Mouse (Mus musculus) heart, postnatal 36 days (tissue): Measurements from ENCODE around the gene Hoxc12. TPM values are rescaled to one million over a fixed set of nuclear protein-coding genes. Genes with fewer than 3 reads are reported as not detected.

Experiments
- DNase-seq, 2 experiments: peaks; one replicate each; pipeline ENCODE4 v3.0.0; 2021 to 2022
- intact Hi-C: fragments of 180-260 bp; cut with DNase I; formaldehyde crosslinking; loops from one replicate; pipeline ENCODE4 v1.15.1; 2025
- total RNA-seq, 2 experiments: library from RNA; stranded (reverse); gene quantifications; 2 replicates each; pipeline ENCODE4 v1.2.3; 2021

Hoxc12 gene
- total RNA-seq = not detected

GRCm38 (mm10) chr15:102936279-102936972, at the start of gene Hoxc12:
Gene Hoxc12 (plus strand): TSS chr15:102936757.
- intact Hi-C loops = no loop called here
- no peak for DNase-seq

- intact Hi-C loops = no loop called here
- no peak for DNase-seq
Measured at GRCm38 (mm10) chr15:102895115-102895514, 41.4 kb upstream of the Hoxc12 start.

GRCm38 (mm10) chr15:102904946-102905345, 31.6 kb upstream of the Hoxc12 start:
- intact Hi-C loops = no loop called here

GRCm38 (mm10) chr15:102909536-102909935, 27.0 kb upstream of the Hoxc12 start:
- no peak for DNase-seq
- intact Hi-C loops = no loop called here

More at GRCm38 (mm10) chr15:102904946-102905345, 31.6 kb upstream of the Hoxc12 start:
- DNase-seq = no peak

GRCm38 (mm10) chr15:102910038-102910437, 26.5 kb upstream of the Hoxc12 start:
- no peak for DNase-seq
- intact Hi-C loops = no loop called here

- intact Hi-C loops = no loop called here
- DNase-seq = no peak
Measured at GRCm38 (mm10) chr15:102910496-102911095, 26.0 kb upstream of the Hoxc12 start.

- no peak for DNase-seq
- intact Hi-C loops = no loop called here
Measured at GRCm38 (mm10) chr15:102913038-102913585, 23.4 kb upstream of the Hoxc12 start.

- DNase-seq = no peak
- intact Hi-C loops = no loop called here
Measured at GRCm38 (mm10) chr15:102917972-102918572, 18.5 kb upstream of the Hoxc12 start.

DNA sequence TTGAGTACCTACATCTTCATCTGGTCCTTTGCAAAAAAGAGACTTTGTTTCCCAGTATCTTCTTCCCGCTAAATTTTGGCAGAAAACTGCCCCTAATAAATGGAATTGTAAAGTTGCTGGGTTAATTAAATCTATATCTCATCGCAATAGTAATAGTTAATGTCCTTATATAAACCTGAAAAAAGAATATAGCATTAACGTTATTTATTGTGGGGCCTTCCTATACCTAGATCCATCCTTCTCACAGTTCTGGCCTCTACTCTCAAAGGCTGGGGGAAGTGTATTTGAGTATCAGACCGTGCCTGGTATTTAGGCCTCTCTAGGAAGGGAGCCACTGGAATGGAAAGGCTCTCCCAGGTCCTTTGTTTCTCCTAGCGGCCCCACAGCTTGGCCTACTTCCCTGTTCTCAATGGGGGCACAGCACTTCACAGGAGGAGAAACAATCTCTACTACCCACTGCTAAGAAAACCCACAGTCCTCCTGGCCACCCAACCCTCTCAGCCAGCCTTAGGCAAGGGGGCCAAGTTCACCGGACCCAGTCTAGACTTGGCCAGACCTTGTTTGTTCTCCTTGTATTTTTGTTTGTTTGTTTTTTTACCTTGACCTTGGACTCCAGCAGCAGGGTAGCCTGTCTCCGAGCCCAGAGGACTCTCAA, 17.8 kb upstream of the Hoxc12 start:
- intact Hi-C loops = no loop called here
- DNase-seq = no peak

- intact Hi-C loops = loop anchor here (5.0 kb wide), 1 partner anchor 113 kb away; no protein-coding TSS in a partner anchor
- DNase-seq = no peak
Measured at GRCm38 (mm10) chr15:102919336-102920180, 17.0 kb upstream of the Hoxc12 start.

DNA sequence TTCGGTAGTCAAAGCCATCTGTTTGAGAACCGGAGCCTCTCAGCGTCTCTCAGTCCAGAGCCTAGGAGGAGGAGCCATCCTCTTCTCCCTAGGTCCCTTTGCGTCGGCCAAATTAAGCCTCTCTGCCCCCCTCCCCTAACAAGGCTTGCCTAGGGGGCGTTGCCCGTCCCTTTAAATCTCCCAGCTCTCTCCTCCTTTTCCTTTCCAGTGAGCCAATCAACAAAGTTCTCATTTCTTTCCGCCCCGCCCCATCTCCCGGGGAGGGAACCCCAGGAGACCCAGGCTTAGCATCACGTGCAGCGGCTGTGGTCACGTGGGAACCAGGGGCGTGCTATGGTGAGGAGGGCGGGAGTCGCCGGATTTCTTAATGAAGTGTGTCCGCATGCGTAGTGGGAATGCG, 15.9 kb upstream of the Hoxc12 start:
- DNase-seq = peak in 1 of 2 experiments; percentile 22
- intact Hi-C loops = loop anchor here (5.0 kb wide), 1 partner anchor 112 kb away; no protein-coding TSS in a partner anchor

DNA sequence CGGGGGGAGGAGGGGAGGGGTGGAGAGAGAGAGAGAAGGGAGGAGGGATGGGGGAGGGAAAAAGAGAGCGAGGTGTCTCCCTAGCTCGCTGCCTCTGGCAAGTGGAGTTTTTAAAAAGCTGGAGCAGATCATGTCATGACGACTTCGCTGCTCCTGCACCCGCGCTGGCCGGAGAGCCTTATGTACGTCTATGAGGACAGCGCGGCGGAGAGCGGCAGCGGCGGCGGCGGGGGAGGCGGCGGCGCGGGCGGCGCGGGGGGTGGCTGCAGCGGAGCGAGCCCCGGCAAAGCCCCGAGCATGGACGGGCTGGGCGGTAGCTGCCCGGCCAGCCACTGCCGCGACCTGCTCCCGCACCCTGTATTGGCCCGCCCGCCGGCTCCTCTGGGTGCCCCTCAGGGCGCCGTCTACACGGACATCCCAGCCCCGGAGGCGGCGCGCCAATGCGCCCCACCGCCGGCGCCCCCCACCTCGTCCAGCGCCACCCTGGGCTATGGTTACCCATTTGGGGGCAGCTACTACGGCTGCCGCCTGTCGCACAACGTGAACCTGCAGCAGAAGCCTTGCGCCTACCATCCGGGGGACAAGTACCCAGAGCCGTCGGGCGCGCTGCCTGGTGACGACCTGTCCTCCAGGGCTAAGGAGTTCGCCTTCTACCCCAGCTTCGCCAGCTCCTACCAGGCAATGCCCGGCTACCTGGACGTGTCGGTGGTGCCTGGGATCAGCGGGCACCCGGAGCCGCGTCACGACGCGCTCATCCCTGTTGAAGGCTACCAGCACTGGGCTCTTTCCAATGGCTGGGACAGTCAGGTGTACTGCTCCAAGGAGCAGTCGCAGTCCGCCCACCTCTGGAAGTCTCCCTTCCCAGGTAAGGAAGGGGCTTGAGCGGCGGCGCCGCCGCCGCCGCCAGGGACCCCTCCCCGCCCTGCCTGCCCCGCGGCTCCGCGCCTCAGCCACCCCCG, 15.2 kb upstream of the Hoxc12 start, which contains the start of gene Hoxc13:
TSS of gene Hoxc13 (plus strand) at position 51 of the 959 bp plus-strand sequence.
- DNase-seq = no peak
- intact Hi-C loops = loop anchor here (5.0 kb wide), 1 partner anchor 111 kb away; no protein-coding TSS in a partner anchor

GRCm38 (mm10) chr15:102922012-102922362, 14.6 kb upstream of the Hoxc12 start:
- intact Hi-C loops = loop anchor here (5.0 kb wide), 1 partner anchor 110 kb away; no protein-coding TSS in a partner anchor
- no peak for DNase-seq

DNA sequence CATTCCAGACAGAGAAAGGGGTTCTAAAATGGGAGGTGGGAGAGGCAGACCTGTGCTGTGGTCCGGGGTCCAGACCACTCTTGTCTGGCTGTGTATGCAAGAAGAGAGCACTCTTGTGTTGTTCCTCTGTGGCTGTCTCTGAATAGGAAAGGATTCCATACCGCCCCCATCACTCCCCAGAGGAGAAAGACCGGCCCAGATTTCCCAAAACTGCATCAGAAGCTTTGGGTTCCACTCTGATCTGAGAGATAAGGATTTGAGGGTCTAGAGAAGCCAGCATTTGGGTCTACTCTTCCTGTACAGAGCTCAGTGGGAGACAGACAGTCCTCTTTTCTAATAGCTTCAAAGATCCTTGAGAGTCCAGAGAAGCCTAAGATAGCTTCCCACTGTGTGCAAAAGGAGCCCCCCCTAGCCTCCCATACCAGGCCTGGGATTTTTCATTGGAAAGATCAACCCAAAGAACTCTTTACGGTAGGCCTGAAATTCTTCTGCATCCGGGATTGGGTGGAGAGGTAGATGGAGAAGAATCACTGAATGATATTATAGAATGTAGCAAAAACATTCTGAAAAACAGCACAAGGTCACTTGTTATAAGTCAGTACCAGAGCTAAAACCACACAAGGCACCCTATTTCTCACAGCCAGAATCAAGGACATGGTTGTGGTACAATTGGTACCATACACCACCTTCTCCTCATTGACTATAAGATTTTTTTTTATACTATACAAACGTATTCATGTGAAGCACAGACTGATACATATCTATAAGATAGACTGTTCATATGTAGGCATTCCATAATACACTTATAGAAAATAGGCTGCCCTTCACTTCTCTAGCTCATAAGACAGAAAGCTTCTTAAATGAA, 13.7 kb upstream of the Hoxc12 start:
- intact Hi-C loops = loop anchor here (5.0 kb wide), 1 partner anchor 109 kb away; no protein-coding TSS in a partner anchor

DNA sequence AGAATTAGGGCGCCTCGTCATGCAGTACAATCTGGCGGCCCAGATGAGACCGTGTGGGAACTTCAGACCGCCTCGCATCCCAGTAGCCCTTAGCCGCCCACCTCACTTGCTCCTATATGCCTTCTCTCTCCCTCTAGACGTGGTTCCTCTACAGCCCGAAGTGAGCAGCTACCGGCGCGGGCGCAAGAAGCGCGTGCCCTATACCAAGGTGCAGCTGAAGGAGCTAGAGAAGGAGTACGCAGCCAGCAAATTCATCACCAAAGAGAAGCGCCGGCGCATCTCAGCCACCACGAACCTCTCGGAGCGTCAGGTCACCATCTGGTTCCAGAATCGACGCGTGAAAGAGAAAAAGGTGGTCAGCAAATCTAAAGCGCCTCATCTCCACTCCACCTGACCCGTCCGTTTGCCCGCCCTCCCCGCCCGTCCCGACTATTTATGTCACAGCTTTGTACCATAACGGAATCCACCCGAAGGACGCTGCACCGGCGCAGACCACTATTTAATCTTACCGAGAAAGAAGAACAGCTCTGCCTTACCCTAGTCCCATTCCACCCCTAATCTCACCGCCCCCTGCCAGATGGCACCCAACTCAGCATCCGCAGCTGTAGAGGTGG, 9.4 kb upstream of the Hoxc12 start:
- DNase-seq = no peak
- intact Hi-C loops = no loop called here

More for the DNA sequence above, 13.7 kb upstream of the Hoxc12 start:
- DNase-seq = no peak

DNA sequence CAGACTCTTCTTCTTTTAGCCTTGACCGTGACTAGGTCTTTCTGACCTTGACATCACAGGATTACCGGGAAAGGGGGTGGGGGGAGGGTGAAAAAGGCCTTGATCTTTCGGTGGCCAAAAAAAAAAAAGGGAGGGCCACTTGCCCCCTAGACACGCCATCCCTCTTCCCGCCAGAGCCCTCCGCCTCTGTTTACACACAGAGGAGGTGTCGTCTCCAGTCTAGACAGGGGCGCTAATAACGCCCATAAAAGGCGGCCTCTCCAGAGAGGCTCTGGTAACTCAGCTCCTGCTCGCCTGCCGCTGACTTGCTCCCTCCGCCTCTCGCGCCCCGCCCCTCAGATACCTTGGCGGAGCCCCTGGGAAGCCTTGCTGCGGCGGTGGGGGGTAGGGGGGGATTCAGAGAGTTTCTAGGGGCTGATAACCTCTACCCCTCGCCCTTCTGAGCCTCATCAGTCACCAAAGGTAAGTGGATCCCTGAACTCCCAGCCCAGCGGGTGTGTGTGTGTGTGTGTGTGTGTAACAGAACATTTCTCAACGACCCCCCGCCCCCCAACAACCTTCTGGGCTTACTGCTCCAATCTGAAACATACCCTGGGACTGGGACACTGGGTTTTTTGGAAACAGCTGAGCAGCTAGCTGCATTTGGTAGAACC, 4.7 kb upstream of the Hoxc12 start:
- intact Hi-C loops = no loop called here
- DNase-seq = no peak

DNA sequence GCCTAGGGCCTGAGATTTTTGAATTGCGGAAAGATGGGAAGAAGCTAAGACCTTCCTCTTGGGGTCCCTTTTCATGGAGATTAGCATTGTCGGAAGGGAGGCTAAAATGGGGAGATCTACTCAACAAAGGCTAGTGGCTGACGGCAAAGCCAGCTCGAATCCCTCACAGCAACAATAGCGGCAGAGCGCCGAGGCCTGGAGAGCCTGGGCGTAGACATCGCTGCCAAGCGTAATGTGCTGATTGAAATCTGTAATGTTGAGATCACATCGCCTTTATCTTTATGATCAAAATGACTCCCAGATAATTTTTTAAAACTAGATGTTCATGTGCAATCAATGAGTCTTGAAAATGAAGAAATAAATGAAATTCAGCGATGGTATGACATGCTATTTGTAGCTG, 2.1 kb upstream of the Hoxc12 start:
- DNase-seq = no peak
- intact Hi-C loops = no loop called here
